Mouse (Mus musculus): ENCODE measurements around the gene Cdc42ep4. TPM values are rescaled to one million over a fixed set of nuclear protein-coding genes. Genes with fewer than 3 reads are reported as not detected.

The Cdc42ep4 gene
- polyA plus RNA-seq, 1 experiment from 2014 or later = 26.1 TPM

Other genes starting within 250 kb of the Cdc42ep4 start
- 0.39 and 0.45 TPM in 2 replicates for gene Sstr2, start 132.5 kb downstream of the Cdc42ep4 start, polyA plus RNA-seq (2015; fragmentation: Nextera tagmentation; extraction: Ambion mirVana)
- 15.5 and 16.6 TPM in 2 replicates for gene Cog1, start 102.7 kb downstream of the Cdc42ep4 start, polyA plus RNA-seq (2015; fragmentation: Nextera tagmentation; extraction: Ambion mirVana)
- 15.2 and 16.8 TPM in 2 replicates for gene Slc39a11, start 101.8 kb downstream of the Cdc42ep4 start, polyA plus RNA-seq (2015; fragmentation: Nextera tagmentation; extraction: Ambion mirVana)
- gene Fam104a, start 67.7 kb downstream of the Cdc42ep4 start, polyA plus RNA-seq (2015; fragmentation: Nextera tagmentation; extraction: Ambion mirVana) = 43.9 and 46.5 TPM in 2 replicates
- 15.1 and 16.0 TPM in 2 replicates for gene D11Wsu47e, start 67.5 kb downstream of the Cdc42ep4 start, polyA plus RNA-seq (2015; fragmentation: Nextera tagmentation; extraction: Ambion mirVana)
- gene Cpsf4l, start 41.9 kb downstream of the Cdc42ep4 start, polyA plus RNA-seq (2015; fragmentation: Nextera tagmentation; extraction: Ambion mirVana) = 0.24 TPM in 1 of 2 replicates, not detected in the other